Mouse (Mus musculus) hindbrain, embryonic 10.5 days (tissue): ENCODE measurements at regions not wholly inside any gene's neighbourhood (a gene's known extent, or its start where the extent isn't known, plus 50 kb on each side); places are given as distances from the start of the nearest gene placed in this dataset.

Source experiments
- DNase-seq: peaks from one replicate; pipeline ENCODE4 v3.0.0-alpha.2; 2017; ENCODE audit warnings: low spot score
- H3K27ac ChIP-seq: fragments of 300-500 bp; sonication (generic); 2 replicates; pipeline ENCODE4 v1.5.1; 2016; ENCODE audit warnings: mild to moderate bottlenecking, moderate library complexity
- H3K27me3 ChIP-seq: fragments of 300-500 bp; sonication (generic); 2 replicates; pipeline ENCODE4 v1.6.1; 2016; ENCODE audit warnings: mild to moderate bottlenecking; ENCODE audit not compliant: poor library complexity, insufficient read depth, severe bottlenecking
- H3K36me3 ChIP-seq: fragments of 300-500 bp; sonication (generic); 2 replicates; pipeline ENCODE4 v1.6.1; 2016; ENCODE audit warnings: mild to moderate bottlenecking, moderate library complexity
- H3K4me1 ChIP-seq: fragments of 300-500 bp; sonication (generic); replicated peaks from 2 replicates; pipeline ENCODE4 v1.6.1; 2016; ENCODE audit warnings: mild to moderate bottlenecking
- H3K4me3 ChIP-seq: fragments of 300-500 bp; sonication (generic); 2 replicates; pipeline ENCODE4 v1.5.1; 2016; ENCODE audit warnings: mild to moderate bottlenecking, moderate library complexity
- H3K9me3 ChIP-seq: fragments of 300-500 bp; sonication (generic); 2 replicates; pipeline ENCODE4 v1.6.1; 2016; ENCODE audit warnings: mild to moderate bottlenecking, moderate library complexity
- WGBS: fragments of 180-500 bp; shearing (Covaris S2); methylation state at CpG from one replicate; pipeline ENCODE4 v1.1.7; 2016; 5-methylcytosine and 5-hydroxymethylcytosine counted together

- WGBS, result 38% methylated on average over 12 of the region's 12 CpGs
- Histone ChIP-seq H3K9me3 (no peaks in the 10 kb centered on the region), H3K36me3 (no peaks in the 10 kb centered on the region), H3K4me1 (peaks cover 30% of the 10 kb centered on the region), H3K27me3 (no peaks in the 10 kb centered on the region), H3K4me3 (no peak overlapping the region), H3K27ac (peak overlapping the region; percentile 46; the same call in 1 of the 2 replicates)
- DNase-seq, result no peak
Measured at GRCm38 (mm10) chr10:43684247-43685033, 106.4 kb downstream of the Cd24a start.

GRCm38 (mm10) chr10:43689161-43689913 is 111.3 kb downstream of the Cd24a start:
- H3K4me3 ChIP-seq, result no peak overlapping the region
- H3K4me1 ChIP-seq, result peaks cover 36% of the 10 kb centered on the region
- peak; percentile 24 for DNase-seq
- peak overlapping the region; percentile 30; the same call in 1 of the 2 replicates for H3K27ac ChIP-seq
- H3K27me3 ChIP-seq, result no peaks in the 10 kb centered on the region
- H3K36me3 ChIP-seq, result no peaks in the 10 kb centered on the region
- 20% methylated on average over 10 of the region's 10 CpGs for WGBS
- H3K9me3 ChIP-seq, result no peaks in the 10 kb centered on the region

GRCm38 (mm10) chr10:43689914-43690316 is 111.8 kb downstream of the Cd24a start:
- no peaks in the 10 kb centered on the region for H3K9me3 ChIP-seq
- DNase-seq, result no peak
- no peaks in the 10 kb centered on the region for H3K27me3 ChIP-seq
- no peaks in the 10 kb centered on the region for H3K36me3 ChIP-seq
- peaks cover 38% of the 10 kb centered on the region for H3K4me1 ChIP-seq
- H3K4me3 ChIP-seq, result no peak overlapping the region
- 59% methylated on average over 8 of the region's 8 CpGs for WGBS
- no peak overlapping the region for H3K27ac ChIP-seq

GRCm38 (mm10) chr10:43693974-43694373 is 115.9 kb downstream of the Cd24a start:
- H3K9me3 ChIP-seq, result no peaks in the 10 kb centered on the region
- no peak for DNase-seq
- no peak overlapping the region for H3K27ac ChIP-seq
- H3K27me3 ChIP-seq, result no peaks in the 10 kb centered on the region
- peaks cover 19% of the 10 kb centered on the region for H3K4me1 ChIP-seq
- 81% methylated on average over 5 of the region's 5 CpGs for WGBS
- no peak overlapping the region for H3K4me3 ChIP-seq
- H3K36me3 ChIP-seq, result no peaks in the 10 kb centered on the region

GRCm38 (mm10) chr10:43694508-43694907 is 116.4 kb downstream of the Cd24a start:
- no peaks in the 10 kb centered on the region for H3K27me3 ChIP-seq
- no peak overlapping the region for H3K4me3 ChIP-seq
- no peaks in the 10 kb centered on the region for H3K36me3 ChIP-seq
- H3K4me1 ChIP-seq, result peaks cover 14% of the 10 kb centered on the region
- H3K27ac ChIP-seq, result no peak overlapping the region
- WGBS, result 31% methylated on average over 6 of the region's 6 CpGs
- H3K9me3 ChIP-seq, result no peaks in the 10 kb centered on the region
- DNase-seq, result no peak

- H3K36me3 ChIP-seq, result no peaks in the 10 kb centered on the region
- H3K4me1 ChIP-seq, result peaks cover 9% of the 10 kb centered on the region
- no peak for DNase-seq
Measured at GRCm38 (mm10) chr10:43695470-43695869, 117.4 kb downstream of the Cd24a start.

GRCm38 (mm10) chr10:43697917-43698316 is 119.8 kb downstream of the Cd24a start:
- H3K4me3 ChIP-seq, result no peak overlapping the region
- 94% methylated on average over 2 of the region's 2 CpGs for WGBS
- no peaks in the 10 kb centered on the region for H3K27me3 ChIP-seq
- no peak for DNase-seq
- H3K36me3 ChIP-seq, result no peaks in the 10 kb centered on the region
- no peaks in the 10 kb centered on the region for H3K9me3 ChIP-seq
- H3K27ac ChIP-seq, result no peak overlapping the region
- peaks cover 9% of the 10 kb centered on the region for H3K4me1 ChIP-seq

More at GRCm38 (mm10) chr10:43695470-43695869, 117.4 kb downstream of the Cd24a start:
- no peaks in the 10 kb centered on the region for H3K9me3 ChIP-seq
- H3K27me3 ChIP-seq, result no peaks in the 10 kb centered on the region
- H3K27ac ChIP-seq, result no peak overlapping the region
- 80% methylated on average over 10 of the region's 10 CpGs for WGBS
- H3K4me3 ChIP-seq, result no peak overlapping the region

GRCm38 (mm10) chr10:43700371-43701289 is 122.5 kb downstream of the Cd24a start:
- WGBS, result 89% methylated on average over 13 of the region's 13 CpGs
- no peak overlapping the region for H3K27ac ChIP-seq
- no peaks in the 10 kb centered on the region for H3K9me3 ChIP-seq
- no peak overlapping the region for H3K4me3 ChIP-seq
- no peak for DNase-seq
- no peaks in the 10 kb centered on the region for H3K36me3 ChIP-seq
- no peaks in the 10 kb centered on the region for H3K4me1 ChIP-seq
- no peaks in the 10 kb centered on the region for H3K27me3 ChIP-seq

- no peaks in the 10 kb centered on the region for H3K36me3 ChIP-seq
- DNase-seq, result no peak
- no peaks in the 10 kb centered on the region for H3K9me3 ChIP-seq
- H3K4me3 ChIP-seq, result no peak overlapping the region
- H3K4me1 ChIP-seq, result peaks cover 5% of the 10 kb centered on the region; the same call in 1 of the 2 replicates
- H3K27me3 ChIP-seq, result no peaks in the 10 kb centered on the region
- no peak overlapping the region for H3K27ac ChIP-seq
- WGBS, result 88% methylated on average over 5 of the region's 5 CpGs
Measured at GRCm38 (mm10) chr10:43702895-43703294, 124.8 kb downstream of the Cd24a start.

GRCm38 (mm10) chr10:43706001-43706988 is 128.2 kb downstream of the Cd24a start:
- WGBS, result 63% methylated on average over 17 of the region's 17 CpGs
- Histone ChIP-seq H3K4me1 (peaks cover 5% of the 10 kb centered on the region; the same call in 1 of the 2 replicates), H3K9me3 (no peaks in the 10 kb centered on the region), H3K27me3 (no peaks in the 10 kb centered on the region), H3K27ac (no peak overlapping the region), H3K36me3 (no peaks in the 10 kb centered on the region), H3K4me3 (no peak overlapping the region)
- DNase-seq, result no peak

GRCm38 (mm10) chr10:43707011-43707410 is 128.9 kb downstream of the Cd24a start:
- Histone ChIP-seq H3K9me3 (no peaks in the 10 kb centered on the region), H3K27ac (no peak overlapping the region), H3K4me3 (no peak overlapping the region), H3K4me1 (peaks cover 5% of the 10 kb centered on the region; the same call in 1 of the 2 replicates), H3K36me3 (no peaks in the 10 kb centered on the region), H3K27me3 (no peaks in the 10 kb centered on the region)
- WGBS, result 76% methylated on average over 5 of the region's 5 CpGs
- no peak for DNase-seq
